Mouse (Mus musculus) CD8-positive naive resting alpha-beta T cell, adult 2 months (primary cell): ENCODE data around the gene Psmb3.
A peak's percentile ranks its signal among the peaks of the same experiment; 100 is the strongest.

Experiments used
- DNase-seq, 2 experiments: peaks; one replicate each; pipeline ENCODE4 v3.0.0; 2022; ENCODE audit warnings: low read depth in 2 of 2, low spot score in 2 of 2

The Psmb3 gene

GRCm38 (mm10) chr11:97666794-97667193 is 36.4 kb upstream of the Psmb3 start:
- no peak for DNase-seq

GRCm38 (mm10) chr11:97668160-97668559 is 35.0 kb upstream of the Psmb3 start:
- no peak for DNase-seq

- no peak for DNase-seq
These were observed 33.9 kb upstream of the Psmb3 start for GRCm38 (mm10) chr11:97669268-97669667.

- no peak for DNase-seq
These were observed 33.4 kb upstream of the Psmb3 start for GRCm38 (mm10) chr11:97669829-97670228.

GRCm38 (mm10) chr11:97670234-97671176 is 32.7 kb upstream of the Psmb3 start:
- DNase-seq = no peak

- no peak for DNase-seq
These were observed 32.0 kb upstream of the Psmb3 start for GRCm38 (mm10) chr11:97671177-97671527.

- no peak for DNase-seq
These were observed 30.1 kb upstream of the Psmb3 start for GRCm38 (mm10) chr11:97673148-97673547.

- DNase-seq = no peak
These were observed 27.0 kb upstream of the Psmb3 start for GRCm38 (mm10) chr11:97676050-97676754.

- no peak for DNase-seq
These were observed 25.8 kb upstream of the Psmb3 start for GRCm38 (mm10) chr11:97677381-97677780.

- no peak for DNase-seq
These were observed 25.4 kb upstream of the Psmb3 start for GRCm38 (mm10) chr11:97677842-97678241.

- DNase-seq = no peak
These were observed 24.9 kb upstream of the Psmb3 start for GRCm38 (mm10) chr11:97678301-97678700.

GRCm38 (mm10) chr11:97680430-97680829 is 22.8 kb upstream of the Psmb3 start:
- no peak for DNase-seq

- DNase-seq = no peak
These were observed 20.6 kb upstream of the Psmb3 start for GRCm38 (mm10) chr11:97682504-97683055.

GRCm38 (mm10) chr11:97684063-97684680 is 19.0 kb upstream of the Psmb3 start:
- peak; percentile 50 to 66 for DNase-seq

GRCm38 (mm10) chr11:97684766-97685165 is 18.4 kb upstream of the Psmb3 start:
- no peak for DNase-seq

GRCm38 (mm10) chr11:97685613-97686321 is 17.4 kb upstream of the Psmb3 start, which contains the start of gene Cisd3:
Cisd3 (plus strand) TSS chr11:97685826.
- peak; percentile 70 to 76 for DNase-seq

GRCm38 (mm10) chr11:97686322-97686908 is 16.8 kb upstream of the Psmb3 start:
- DNase-seq = no peak

GRCm38 (mm10) chr11:97687061-97687460 is 16.1 kb upstream of the Psmb3 start:
- no peak for DNase-seq

- DNase-seq = peak; percentile 74 to 82
These were observed 13.3 kb upstream of the Psmb3 start for GRCm38 (mm10) chr11:97689861-97690260.

GRCm38 (mm10) chr11:97694435-97694834 is 8.8 kb upstream of the Psmb3 start:
- DNase-seq = no peak
